Mouse (Mus musculus): ENCODE measurements around the gene Ptpn6.

DNA sequence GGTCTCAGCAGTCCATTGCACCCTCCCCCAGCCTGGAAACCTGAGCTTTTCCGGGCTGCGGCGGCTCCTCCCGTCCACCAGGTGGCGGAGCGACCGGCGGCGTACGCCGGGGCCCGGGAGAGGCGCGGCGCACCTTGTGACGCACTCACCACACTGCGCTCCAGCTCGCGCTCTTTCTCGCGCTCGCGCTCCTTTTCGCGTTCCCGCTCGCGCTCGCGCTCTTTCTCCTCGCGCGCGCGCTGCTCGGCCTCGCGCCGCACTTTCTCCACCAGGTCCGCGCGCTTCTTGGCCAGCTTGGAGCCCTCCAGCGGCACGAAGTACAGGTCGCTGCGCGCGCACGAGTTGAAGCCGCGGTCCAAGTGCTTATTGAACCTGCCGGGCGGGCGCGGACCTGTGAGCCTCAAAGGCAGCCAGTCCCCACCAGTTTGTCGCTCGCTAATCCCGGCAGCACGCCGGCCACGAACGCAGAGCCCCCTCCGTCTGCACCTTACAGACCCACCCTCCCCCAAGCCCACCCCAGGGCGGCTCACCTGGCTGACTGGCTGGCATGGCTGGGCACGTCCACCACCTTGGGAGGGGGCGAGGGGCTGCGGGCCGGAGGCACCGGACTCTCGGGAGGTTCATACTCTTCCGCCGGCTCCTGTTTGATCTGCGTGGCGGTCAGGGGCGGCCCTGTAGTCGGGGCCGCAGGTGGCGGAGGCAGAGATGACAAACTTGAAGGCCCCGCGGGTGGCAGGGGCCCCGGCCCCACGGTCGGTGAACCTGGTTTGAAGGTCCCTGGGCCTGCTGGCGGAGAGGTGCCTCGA, 7.2 kb upstream of the Ptpn6 start:
- TF ChIP-seq CTCF (IDR thresholded peaks at IDR 0.05; ENCODE audit: borderline replicate concordance, extremely low read depth, insufficient read depth, insufficient read length) (peak; percentile 82), POLR2A (IDR thresholded peaks at IDR 0.05; ENCODE audit: borderline replicate concordance, extremely low read depth, insufficient read depth, insufficient read length, poor library complexity, severe bottlenecking) (no peak; the same call in 1 of the 2 replicates)
